Mouse (Mus musculus): ENCODE results near the gene Mapk11.

DNA sequence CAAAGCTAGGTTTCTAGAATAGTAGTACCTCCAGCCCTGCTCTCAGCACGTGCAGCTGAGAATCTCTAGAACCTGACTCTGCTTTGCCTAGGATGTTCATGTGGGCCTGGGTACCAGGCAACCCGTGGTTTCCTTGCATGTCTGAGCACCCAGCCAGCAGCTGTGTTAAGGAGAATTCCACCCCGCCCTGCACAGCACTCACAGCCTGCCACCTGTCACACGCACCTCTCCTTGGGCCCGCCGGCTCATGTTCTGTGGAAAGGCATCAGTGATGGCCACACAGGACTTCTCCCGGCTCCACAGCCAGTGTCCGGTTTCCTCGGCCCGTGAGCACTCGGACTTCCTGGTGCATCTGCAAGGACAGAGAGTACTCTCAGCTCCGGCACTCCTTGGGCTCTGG, 16.1 kb upstream of the Mapk11 start:
- TF ChIP-seq CTCF (IDR thresholded peaks at IDR 0.05; ENCODE audit: low read depth, low read length) (no peak), POLR2A (IDR thresholded peaks at IDR 0.05; ENCODE audit: insufficient read depth, low read length) (no peak), EP300 (IDR thresholded peaks at IDR 0.05; ENCODE audit: insufficient read depth, low read depth, low read length) (no peak)

Measured in ES-Bruce4 (cell line).